21 mouse cellular contexts compared by ENCODE assay signal in the genomic region with DNA sequence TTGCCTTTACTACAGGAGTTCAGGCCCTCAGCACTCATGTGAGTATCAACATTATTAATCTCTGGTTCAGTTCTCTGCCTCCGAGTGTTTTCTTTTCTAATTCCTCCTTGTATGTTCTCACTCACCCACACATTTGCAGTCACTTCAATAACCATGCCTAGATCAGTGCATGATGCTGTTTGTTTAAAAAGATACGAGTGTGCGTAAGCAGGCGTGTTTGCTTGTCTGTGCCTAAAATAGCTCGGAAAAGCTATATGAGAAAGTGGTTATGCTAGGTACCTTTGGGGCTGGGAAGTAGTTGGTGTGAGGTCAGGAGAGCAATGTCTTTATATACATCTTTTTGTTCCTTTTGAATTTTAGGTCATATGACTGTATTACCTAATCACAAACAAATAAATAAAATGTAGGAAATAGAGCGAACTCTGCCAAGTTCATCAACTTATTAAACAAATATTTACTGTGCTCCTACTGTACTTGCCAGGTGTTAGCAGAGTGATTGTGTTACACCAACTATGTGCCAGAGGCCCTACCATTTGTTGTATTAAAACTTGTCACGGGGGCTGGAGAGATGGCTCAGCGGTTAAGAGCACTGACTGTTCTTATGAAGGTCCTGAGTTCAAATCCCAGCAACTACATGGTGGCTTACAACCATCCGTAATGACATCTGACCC.
DNase-seq lines count a peak whose midpoint lies in the region; ATAC-seq and TF ChIP-seq lines count a peak whose summit lies in the region.
"Had no signal": no experiment of that assay in that cellular context is flagged by ENCODE, and none has a peak within 500 bp of the region (broad histone marks: within the 10 kb centered on the region; RNA-seq: fewer than 3 reads in every experiment).

No protein-coding gene starts in this region.

- H3K27ac ChIP-seq in lung, embryonic 14.5 days (ENCODE audit: low read depth), result no peak overlapping the region
- H3K27ac ChIP-seq in lung, postnatal 0 days (ENCODE audit: low read length), result no peak overlapping the region
- 0 out of 2 replicates have a peak overlapping the region, but pooled peaks have one; percentile 45 for H3K27ac ChIP-seq in stomach, postnatal 0 days (replicated peaks)
- no peak overlapping the region for H3K27ac ChIP-seq in left cerebral cortex, adult 2 months
- H3K27ac ChIP-seq: forebrain, embryonic 10.5 days; heart, adult 2 months; hindbrain, embryonic 10.5 days; hindbrain, embryonic 14.5 days had no signal

- DNase-seq in lung, embryonic 14.5 days, result peak; percentile 68
- DNase-seq in lung, postnatal 14 days, result no peak
- peak; percentile 41 for DNase-seq in lung, postnatal 0 days (ENCODE audit: low spot score)
- DNase-seq in lung, postnatal 25 days (ENCODE audit: low spot score), result peak; percentile 30
- DNase-seq in stomach, postnatal 0 days (ENCODE audit: low spot score), result peak; percentile 38
- no peak for DNase-seq in left cerebral cortex, adult 2 months (ENCODE audit: extremely low spot score in 1 of 2, low spot score in 2 of 2)
- DNase-seq: adrenal gland, adult 2 months; adrenal gland, postnatal 25 days; cerebellum, adult 18-20 months; cerebellum, adult 9-11 months; cerebellum, postnatal 36 days; gastrocnemius, postnatal 10 days; heart, adult 2 months had no signal

- 53% methylated on average over 9 of the region's 9 CpGs for WGBS in lung, embryonic 14.5 days
- WGBS in lung, postnatal 0 days, result 54% methylated on average over 9 of the region's 9 CpGs
- WGBS in stomach, postnatal 0 days, result 50% methylated on average over 9 of the region's 9 CpGs

- H3K9me3 ChIP-seq in lung, embryonic 14.5 days (ENCODE audit: low read depth, low read length), result no peaks in the 10 kb centered on the region
- no peaks in the 10 kb centered on the region for H3K9me3 ChIP-seq in lung, postnatal 0 days (ENCODE audit: low read length)
- H3K9me3 ChIP-seq in stomach, postnatal 0 days (ENCODE audit: control insufficient read depth, low read length), result no peaks in the 10 kb centered on the region
- H3K9me3 ChIP-seq: embryonic facial prominence, embryonic 15.5 days; forebrain, embryonic 10.5 days; heart, embryonic 12.5 days; hindbrain, embryonic 10.5 days had no signal

- intact Hi-C loops in left cerebral cortex, adult 2 months (cut with DNase I), result no loop called here

- H3K4me1 ChIP-seq in lung, embryonic 14.5 days (ENCODE audit: insufficient read depth), result no peaks in the 10 kb centered on the region
- H3K4me1 ChIP-seq in lung, postnatal 0 days (ENCODE audit: insufficient read depth, low read depth, low read length), result no peaks in the 10 kb centered on the region
- no peaks in the 10 kb centered on the region; the same call in 1 of the 2 replicates for H3K4me1 ChIP-seq in stomach, postnatal 0 days (replicated peaks; ENCODE audit: control insufficient read depth, insufficient read depth)

- TF ChIP-seq CTCF in lung, embryonic 14.5 days (IDR thresholded peaks at IDR 0.05; ENCODE audit: low read depth), result no peak
- no peak for TF ChIP-seq CTCF in lung, postnatal 0 days (IDR thresholded peaks at IDR 0.05)
- TF ChIP-seq CTCF in stomach, postnatal 0 days (IDR thresholded peaks at IDR 0.05; ENCODE audit: low read depth), result no peak
- no peak for TF ChIP-seq CTCF in left cerebral cortex, adult 2 months (IDR thresholded peaks at IDR 0.05)

- no peak; the same call in 1 of the 2 replicates for TF ChIP-seq EP300 in lung, postnatal 0 days (IDR thresholded peaks at IDR 0.05)
- TF ChIP-seq EP300 in stomach, postnatal 0 days (optimal IDR thresholded peaks at IDR 0.05), result no peak

- no peak for ATAC-seq in lung, embryonic 14.5 days (ENCODE audit: insufficient read depth)
- peak; percentile 59 for ATAC-seq in lung, postnatal 0 days
- ATAC-seq in stomach, postnatal 0 days (ENCODE audit: low FRiP score, low TSS enrichment), result peak; percentile 91
- ATAC-seq in inflammation-experienced regulatory T-cells, adult 6 months, result no peak
- ATAC-seq: forebrain, embryonic 14.5 days had no signal

- no peaks in the 10 kb centered on the region for H3K36me3 ChIP-seq in lung, embryonic 14.5 days (ENCODE audit: insufficient read depth)
- no peaks in the 10 kb centered on the region for H3K36me3 ChIP-seq in lung, postnatal 0 days (ENCODE audit: insufficient read depth, low read length)
- no peaks in the 10 kb centered on the region for H3K36me3 ChIP-seq in stomach, postnatal 0 days (ENCODE audit: control insufficient read depth, insufficient read depth, low read length)
- H3K36me3 ChIP-seq: embryonic facial prominence, embryonic 15.5 days; forebrain, embryonic 10.5 days; heart, embryonic 12.5 days; hindbrain, embryonic 10.5 days had no signal

- no peak overlapping the region for H3K4me2 ChIP-seq in lung, embryonic 14.5 days
- no peak overlapping the region for H3K4me2 ChIP-seq in lung, postnatal 0 days (replicated peaks; ENCODE audit: low read depth, low read length)
- no peak overlapping the region for H3K4me2 ChIP-seq in stomach, postnatal 0 days (replicated peaks; ENCODE audit: low read depth)
- H3K4me2 ChIP-seq: embryonic facial prominence, embryonic 15.5 days; heart, embryonic 12.5 days; hindbrain, embryonic 14.5 days had no signal

- H3K4me3 ChIP-seq in lung, embryonic 14.5 days (ENCODE audit: low read depth, low read length), result no peak overlapping the region
- no peak overlapping the region for H3K4me3 ChIP-seq in lung, postnatal 0 days (ENCODE audit: low read depth, low read length)
- H3K4me3 ChIP-seq in stomach, postnatal 0 days (ENCODE audit: low read depth, low read length), result no peak overlapping the region
- no peak overlapping the region for H3K4me3 ChIP-seq in left cerebral cortex, adult 2 months
- H3K4me3 ChIP-seq: embryonic facial prominence, embryonic 15.5 days; erythroblast, embryonic 14.5 days; forebrain, embryonic 10.5 days; heart, adult 2 months; heart, embryonic 12.5 days; hindbrain, embryonic 10.5 days had no signal

- no peaks in the 10 kb centered on the region for H3K27me3 ChIP-seq in lung, embryonic 14.5 days (ENCODE audit: insufficient read depth, low read length)
- no peaks in the 10 kb centered on the region for H3K27me3 ChIP-seq in lung, postnatal 0 days (replicated peaks; ENCODE audit: insufficient read depth, low read length)
- no peaks in the 10 kb centered on the region for H3K27me3 ChIP-seq in stomach, postnatal 0 days (ENCODE audit: control insufficient read depth, insufficient read depth, low read length)
- H3K27me3 ChIP-seq: embryonic facial prominence, embryonic 15.5 days; heart, embryonic 12.5 days had no signal

- H3K9ac ChIP-seq in lung, embryonic 14.5 days, result no peak overlapping the region
- H3K9ac ChIP-seq in lung, postnatal 0 days (replicated peaks; ENCODE audit: low read depth), result no peak overlapping the region
- H3K9ac ChIP-seq in stomach, postnatal 0 days (ENCODE audit: low read length), result no peak overlapping the region
- H3K9ac ChIP-seq: embryonic facial prominence, embryonic 15.5 days; heart, embryonic 12.5 days; hindbrain, embryonic 14.5 days had no signal

Comparison
In these comparisons a context has a peak if more than half of its experiments do, and no peak if none do; other contexts are left out.
1. ATAC-seq: peak in lung, postnatal 0 days (single experiment) and stomach, postnatal 0 days (single experiment); none in lung, embryonic 14.5 days (single experiment) and inflammation-experienced regulatory T-cells, adult 6 months (single experiment).
2. DNase-seq: peak in lung, embryonic 14.5 days (single experiment), lung, postnatal 0 days (single experiment), lung, postnatal 25 days (single experiment) and stomach, postnatal 0 days (single experiment); none in lung, postnatal 14 days (single experiment) and left cerebral cortex, adult 2 months (0 of 2).